Mouse (Mus musculus) MEL (cell line): Measurements from ENCODE around the gene Chd1. TPM values are rescaled to one million over a fixed set of nuclear protein-coding genes. Genes with fewer than 3 reads are reported as not detected.

Source experiments
- DNase-seq: peaks from one replicate; pipeline ENCODE4 v3.0.0; 2011; ENCODE audit warnings: low read depth, low spot score
- H3K27ac ChIP-seq: 2 replicates; pipeline ENCODE4 v1.5.1; 2012; ENCODE audit warnings: low read depth, mild to moderate bottlenecking, control low read depth, low read length, moderate library complexity; ENCODE audit not compliant: control insufficient read depth
- H3K27me3 ChIP-seq, 2 experiments: fragments of 150-350 bp in 1 of 2; sonication (generic) in 1 of 2; 2 replicates each; pipeline ENCODE4 v1.6.1; 2012; ENCODE audit warnings: low read length in 2 of 2, mild to moderate bottlenecking in 2 of 2, improper control_type of control experiment in 1 of 2, moderate library complexity in 1 of 2; ENCODE audit not compliant: insufficient read depth in 2 of 2, control insufficient read depth in 1 of 2
- H3K36me3 ChIP-seq, 2 experiments: 2 replicates each; pipeline ENCODE4 v1.6.1; 2012 to 2014; ENCODE audit warnings: low read length in 2 of 2, improper control_type of control experiment in 1 of 2, inconsistent platforms in 1 of 2, mild to moderate bottlenecking in 1 of 2; ENCODE audit not compliant: insufficient read depth in 2 of 2, control insufficient read depth in 1 of 2
- H3K4me1 ChIP-seq, 2 experiments: fragments of 150-350 bp in 1 of 2; sonication (generic) in 1 of 2; 2 replicates each; pipeline ENCODE4 v1.6.1; 2012; ENCODE audit warnings: low read length in 2 of 2, improper control_type of control experiment in 1 of 2, mild to moderate bottlenecking in 1 of 2; ENCODE audit not compliant: insufficient read depth in 2 of 2, control insufficient read depth in 1 of 2
- H3K4me3 ChIP-seq, 2 experiments: fragments of 150-350 bp in 1 of 2; sonication (generic) in 1 of 2; 2 replicates each; pipeline ENCODE4 v1.5.1; 2012; ENCODE audit warnings: low read depth in 2 of 2, low read length in 2 of 2, mild to moderate bottlenecking in 2 of 2, moderate library complexity in 2 of 2, control low read depth in 1 of 2, improper control_type of control experiment in 1 of 2; ENCODE audit not compliant: control insufficient read depth in 1 of 2, insufficient read depth in 1 of 2
- H3K79me2 ChIP-seq: 2 replicates; pipeline ENCODE4 v1.6.1; 2012; ENCODE audit warnings: mild to moderate bottlenecking, low read length, moderate library complexity; ENCODE audit not compliant: control insufficient read depth, poor library complexity, insufficient read depth
- H3K9ac ChIP-seq: 2 replicates; pipeline ENCODE4 v1.6.1; 2012; ENCODE audit warnings: low read depth, mild to moderate bottlenecking, control low read depth, low read length, moderate library complexity; ENCODE audit not compliant: control insufficient read depth, poor library complexity, severe bottlenecking
- H3K9me3 ChIP-seq: fragments of 150-350 bp; sonication (generic); replicated peaks from 2 replicates; pipeline ENCODE4 v1.6.1; 2012; ENCODE audit warnings: mild to moderate bottlenecking, low read length, improper control_type of control experiment, moderate library complexity; ENCODE audit not compliant: insufficient read depth
- E2F4 ChIP-seq: IDR thresholded peaks from 2 replicates; pipeline ENCODE4 v1.6.1; 2011; ENCODE audit warnings: low read depth, low read length, improper control_type of control experiment, borderline replicate concordance
- ELF1 ChIP-seq: IDR thresholded peaks from 2 replicates; pipeline ENCODE4 v1.6.1; 2014; ENCODE audit warnings: low read depth, mild to moderate bottlenecking, inconsistent platforms, low read length, improper control_type of control experiment, moderate library complexity
- ETS1 ChIP-seq: IDR thresholded peaks from 2 replicates; pipeline ENCODE4 v1.6.1; 2012; ENCODE audit warnings: low read depth, mild to moderate bottlenecking, inconsistent platforms, low read length, improper control_type of control experiment, moderate library complexity
- GABPA ChIP-seq: IDR thresholded peaks from 2 replicates; pipeline ENCODE4 v1.6.1; 2012; ENCODE audit warnings: low read depth, mild to moderate bottlenecking, inconsistent platforms, low read length, improper control_type of control experiment, moderate library complexity
- HCFC1 ChIP-seq: IDR thresholded peaks from 2 replicates; pipeline ENCODE4 v1.6.1; 2012; ENCODE audit warnings: low read depth, mild to moderate bottlenecking, inconsistent platforms, low read length, improper control_type of control experiment, moderate library complexity
- MAZ ChIP-seq: IDR thresholded peaks from 2 replicates; pipeline ENCODE4 v1.6.1; 2012; ENCODE audit warnings: low read depth, mild to moderate bottlenecking, inconsistent platforms, low read length, improper control_type of control experiment
- NRF1 ChIP-seq: IDR thresholded peaks from 2 replicates; pipeline ENCODE4 v1.6.1; 2014; ENCODE audit warnings: low read depth, mild to moderate bottlenecking, inconsistent platforms, low read length, improper control_type of control experiment, moderate library complexity; ENCODE audit not compliant: poor library complexity, insufficient read depth, severe bottlenecking
- POLR2AphosphoS5 ChIP-seq: IDR thresholded peaks from 2 replicates; pipeline ENCODE4 v1.6.1; 2012; ENCODE audit warnings: low read depth, borderline replicate concordance, mild to moderate bottlenecking, inconsistent platforms, low read length, moderate library complexity, mixed read lengths
- SIN3A ChIP-seq: IDR thresholded peaks from 2 replicates; pipeline ENCODE4 v1.6.1; 2012; ENCODE audit warnings: low read length, improper control_type of control experiment, inconsistent platforms
- TBP ChIP-seq: IDR thresholded peaks from 2 replicates; pipeline ENCODE4 v1.8.0; 2011; ENCODE audit warnings: low read depth, low read length, improper control_type of control experiment
- USF1 ChIP-seq: IDR thresholded peaks from 2 replicates; pipeline ENCODE4 v1.6.1; 2014; ENCODE audit warnings: low read depth, mild to moderate bottlenecking, inconsistent platforms, low read length, improper control_type of control experiment, moderate library complexity
- USF2 ChIP-seq, 2 experiments: IDR thresholded peaks; 2 replicates each; pipeline ENCODE4 v1.6.1; 2011 to 2012; ENCODE audit warnings: improper control_type of control experiment in 2 of 2, low read length in 2 of 2, borderline replicate concordance in 1 of 2, inconsistent platforms in 1 of 2, low read depth in 1 of 2, mild to moderate bottlenecking in 1 of 2; ENCODE audit not compliant: insufficient read depth in 1 of 2
- ZC3H11A ChIP-seq: IDR thresholded peaks from 2 replicates; pipeline ENCODE4 v1.6.1; 2012; ENCODE audit warnings: low read depth, mild to moderate bottlenecking, inconsistent platforms, low read length, improper control_type of control experiment
- ZKSCAN1 ChIP-seq: IDR thresholded peaks from 2 replicates; pipeline ENCODE4 v1.6.1; 2012; ENCODE audit warnings: low read depth, mild to moderate bottlenecking, inconsistent platforms, low read length, improper control_type of control experiment, moderate library complexity
- ZNF384 ChIP-seq: IDR thresholded peaks from 2 replicates; pipeline ENCODE4 v1.6.1; 2012; ENCODE audit warnings: low read depth, mild to moderate bottlenecking, inconsistent platforms, low read length, improper control_type of control experiment
- polyA plus RNA-seq, 2 experiments: library from polyadenylated mRNA; stranded (reverse) in 1 of 2; unstranded in 1 of 2; fragments of >175 nt in 1 of 2; fragments of >200 nt in 1 of 2; gene quantifications; 2 replicates each; pipeline versions ENCODE4 v1.2.1 to v1.2.4; 2012; ENCODE audit warnings: low replicate concordance in 2 of 2, low read depth in 1 of 2; ENCODE audit not compliant: insufficient read length in 2 of 2, insufficient read depth in 1 of 2, missing spikeins in 1 of 2
- total RNA-seq: library from RNA; depleted of rRNA; stranded (reverse); fragments of 300-350 nt; gene quantifications from 2 replicates; pipeline ENCODE4 v1.2.3, GENCODE M21; 2012

Gene Chd1
- total and polyA plus RNA-seq, 3 experiments: 31.1 to 164 (median 48.8) TPM

- peak; percentile 35; the same call in 1 of the 2 replicates for TF ChIP-seq ETS1
- TF ChIP-seq USF2 (IDR thresholded peaks at IDR 0.05; ENCODE audit: borderline replicate concordance in 1 of 2, insufficient read depth in 1 of 2, low read depth in 1 of 2, low read length in 2 of 2): no peak
- TF ChIP-seq HCFC1: 0 out of 2 replicates have a peak, but pooled peaks have one; percentile 44
- Histone ChIP-seq H3K4me1 (no peaks in the 10 kb centered on the region; a peak in 1 of 4 replicates), H3K27ac (no peak overlapping the region), H3K79me2 (no peaks in the 10 kb centered on the region), H3K9me3 (no peaks in the 10 kb centered on the region), H3K9ac (no peak overlapping the region), H3K4me3 (0 out of 4 replicates have a peak overlapping the region, but pooled peaks of 1 of the 2 experiments have one; percentile 27), H3K27me3 (no peaks in the 10 kb centered on the region), H3K36me3 (peaks cover 11 to 56% of the 10 kb centered on the region in 2 experiments)
- DNase-seq: peak; percentile 68
Observed at GRCm38 (mm10) chr17:15761191-15761590, 56.4 kb downstream of the Chd1 start.

DNA sequence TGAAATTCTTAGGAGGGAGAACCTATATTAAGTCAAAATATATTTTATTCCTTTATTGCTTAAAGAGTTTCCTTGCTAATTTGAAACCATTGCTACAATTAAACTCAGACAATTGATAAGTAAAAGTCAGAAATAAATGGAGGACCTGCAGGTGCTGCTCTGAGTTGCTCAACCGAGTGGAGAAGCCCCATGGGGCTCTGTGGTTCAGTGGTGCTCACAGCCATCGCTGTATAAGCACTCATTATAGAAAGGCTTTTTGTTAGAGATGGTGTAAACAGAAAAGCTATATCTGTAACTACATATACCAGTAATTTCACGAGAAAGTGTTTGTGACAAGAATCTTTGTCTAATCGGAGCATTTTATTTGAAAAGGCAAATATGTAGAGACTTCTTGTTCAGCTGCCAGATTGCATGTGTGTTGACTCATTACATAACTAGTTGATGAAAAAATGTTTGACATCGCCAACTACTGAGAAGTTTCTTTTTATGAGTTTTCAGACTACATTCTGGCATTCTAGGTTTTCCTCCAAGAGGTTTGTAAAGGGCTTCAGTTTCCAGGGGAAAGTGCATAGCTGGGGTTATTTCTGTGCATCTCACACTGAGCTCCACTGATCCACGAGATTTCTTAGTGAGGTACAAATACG is 64.4 kb downstream of the Chd1 start:
- H3K9ac ChIP-seq: no peak overlapping the region
- no peak overlapping the region for H3K27ac ChIP-seq
- no peak overlapping the region for H3K4me3 ChIP-seq
- TF ChIP-seq NRF1 (no peak), ZC3H11A (no peak), POLR2AphosphoS5 (no peak), ZKSCAN1 (no peak), ZNF384 (no peak), SIN3A (no peak), USF2 (IDR thresholded peaks at IDR 0.05; ENCODE audit: borderline replicate concordance in 1 of 2, insufficient read depth in 1 of 2, low read depth in 1 of 2, low read length in 2 of 2) (no peak), TBP (no peak), ELF1 (no peak), MAZ (no peak), E2F4 (no peak), USF1 (no peak), GABPA (no peak), ETS1 (no peak)
- H3K79me2 ChIP-seq: no peaks in the 10 kb centered on the region
- peaks cover under 1 to 28% of the 10 kb centered on the region in 2 experiments for H3K36me3 ChIP-seq
- no peaks in the 10 kb centered on the region for H3K9me3 ChIP-seq
- no peaks in the 10 kb centered on the region for H3K4me1 ChIP-seq
- DNase-seq: no peak
- no peaks in the 10 kb centered on the region for H3K27me3 ChIP-seq
